Comparison of ENCODE assay signal across 8 mouse cellular contexts in genomic region chr6:39257667-39258395, GRCm38 (mm10). TPM values are rescaled to one million over a fixed set of nuclear protein-coding genes. Genes with fewer than 3 reads are reported as not detected.
DNase-seq lines count a peak whose midpoint lies in the region; ATAC-seq and TF ChIP-seq lines count a peak whose summit lies in the region.

No protein-coding gene starts in this region.

- peak overlapping the region; percentile 84 for H3K4me2 ChIP-seq in heart, embryonic 12.5 days
- H3K4me2 ChIP-seq in hindbrain, embryonic 11.5 days (replicated peaks; ENCODE audit: low read depth, low read length), result 0 out of 2 replicates have a peak overlapping the region, but pooled peaks have one; percentile 54
- H3K4me2 ChIP-seq in midbrain, embryonic 13.5 days (replicated peaks), result peak overlapping the region; percentile 80

- no peak overlapping the region for H3K27ac ChIP-seq in heart, embryonic 12.5 days (ENCODE audit: poor library complexity, severe bottlenecking)
- no peak overlapping the region for H3K27ac ChIP-seq in hindbrain, embryonic 11.5 days (ENCODE audit: low read depth, low read length)
- peak overlapping the region; percentile 84 for H3K27ac ChIP-seq in midbrain, embryonic 13.5 days
- no peak overlapping the region for H3K27ac ChIP-seq in left cerebral cortex, adult 2 months

- H3K9me3 ChIP-seq in heart, embryonic 12.5 days (replicated peaks), result no peaks in the 10 kb centered on the region
- H3K9me3 ChIP-seq in hindbrain, embryonic 11.5 days (ENCODE audit: control insufficient read depth, low read length), result no peaks in the 10 kb centered on the region
- no peaks in the 10 kb centered on the region for H3K9me3 ChIP-seq in midbrain, embryonic 13.5 days

- 51% methylated on average over 7 of the region's 7 CpGs for WGBS in heart, embryonic 12.5 days
- WGBS in hindbrain, embryonic 11.5 days, result 50% methylated on average over 7 of the region's 7 CpGs
- WGBS in midbrain, embryonic 13.5 days, result 43% methylated on average over 7 of the region's 7 CpGs

- DNase-seq in heart, adult 8-10 months (ENCODE audit: low spot score), result no peak
- DNase-seq in T-cell, adult 2 months (ENCODE audit: low spot score), result peak; percentile 36
- no peak for DNase-seq in hindbrain, embryonic 11.5 days (ENCODE audit: low spot score)
- no peak for DNase-seq in left cerebral cortex, adult 2 months (ENCODE audit: extremely low spot score in 1 of 2, low spot score in 2 of 2)
- no peak for DNase-seq in MN1 (ENCODE audit: low spot score)
- no peak for DNase-seq in spleen, adult 18-20 months

- intact Hi-C loops in left cerebral cortex, adult 2 months (cut with DNase I), result loop anchor here (1.0 kb wide), 1 partner anchor 53 kb away; no protein-coding TSS in a partner anchor

- H3K27me3 ChIP-seq in heart, embryonic 12.5 days (replicated peaks), result peaks cover 11% of the 10 kb centered on the region
- peaks cover 8% of the 10 kb centered on the region; the same call in 1 of the 2 replicates for H3K27me3 ChIP-seq in hindbrain, embryonic 11.5 days (ENCODE audit: control insufficient read depth, insufficient read depth, low read length)
- peaks cover 19% of the 10 kb centered on the region for H3K27me3 ChIP-seq in midbrain, embryonic 13.5 days

- peak overlapping the region; percentile 54; the same call in 1 of the 2 replicates for H3K9ac ChIP-seq in heart, embryonic 12.5 days
- H3K9ac ChIP-seq in hindbrain, embryonic 11.5 days (ENCODE audit: low read depth, low read length), result peak overlapping the region; percentile 20
- peak overlapping the region; percentile 62; the same call in 1 of the 2 replicates for H3K9ac ChIP-seq in midbrain, embryonic 13.5 days (replicated peaks)

- H3K4me1 ChIP-seq in heart, embryonic 12.5 days (replicated peaks), result peaks cover 7% of the 10 kb centered on the region
- no peaks in the 10 kb centered on the region for H3K4me1 ChIP-seq in hindbrain, embryonic 11.5 days (replicated peaks; ENCODE audit: control insufficient read depth, insufficient read depth, low read length)
- H3K4me1 ChIP-seq in midbrain, embryonic 13.5 days (replicated peaks), result peaks cover 24% of the 10 kb centered on the region

- peak overlapping the region; percentile 49 for H3K4me3 ChIP-seq in heart, embryonic 12.5 days
- no peak overlapping the region for H3K4me3 ChIP-seq in hindbrain, embryonic 11.5 days (ENCODE audit: low read depth, low read length)
- H3K4me3 ChIP-seq in midbrain, embryonic 13.5 days (replicated peaks), result peak overlapping the region; percentile 46
- H3K4me3 ChIP-seq in left cerebral cortex, adult 2 months, result no peak overlapping the region

- no peaks in the 10 kb centered on the region for H3K36me3 ChIP-seq in heart, embryonic 12.5 days
- H3K36me3 ChIP-seq in hindbrain, embryonic 11.5 days (ENCODE audit: control insufficient read depth, insufficient read depth, low read length), result no peaks in the 10 kb centered on the region
- no peaks in the 10 kb centered on the region for H3K36me3 ChIP-seq in midbrain, embryonic 13.5 days

- ATAC-seq in heart, embryonic 12.5 days (ENCODE audit: insufficient number of reproducible peaks, low FRiP score), result no peak
- ATAC-seq in hindbrain, embryonic 11.5 days (ENCODE audit: low FRiP score), result no peak
- no peak for ATAC-seq in midbrain, embryonic 13.5 days

- no peak for TF ChIP-seq CTCF in left cerebral cortex, adult 2 months (IDR thresholded peaks at IDR 0.05)

RNA-seq across cellular contexts. Expression of gene Kdm7a, which starts 51.2 kb away (rescaled TPM):
- 6.8 and 7.1 TPM in 2 replicates for polyA plus RNA-seq in heart, embryonic 12.5 days (2016; fragmentation: Nextera tagmentation; extraction: Ambion mirVana)
- total RNA-seq in heart, adult 8-10 months (2022), result 10 to 100 TPM; 16.9 to 20.8 (median 18.9) TPM
- polyA plus RNA-seq in hindbrain, embryonic 11.5 days (2014; fragmentation: Nextera tagmentation; extraction: Ambion mirVana), result 19.9 and 20.1 TPM in 2 replicates
- polyA plus RNA-seq in midbrain, embryonic 13.5 days (2015; fragmentation: Nextera tagmentation; extraction: Ambion mirVana), result 12.2 and 13.0 TPM in 2 replicates
- 10 to 100 TPM; 39.5 to 51.5 TPM for total RNA-seq in left cerebral cortex, adult 2 months (2021)

Comparison
In these comparisons a context has a peak if more than half of its experiments do, and no peak if none do; other contexts are left out.
1. H3K4me3 ChIP-seq: peak in heart, embryonic 12.5 days (single experiment) and midbrain, embryonic 13.5 days (single experiment); none in hindbrain, embryonic 11.5 days (single experiment) and left cerebral cortex, adult 2 months (single experiment).
2. Peak in every context shown above with its lines, with median percentiles within 50 percentile points of each other: H3K4me2 ChIP-seq and H3K9ac ChIP-seq.